Mouse (Mus musculus) right cerebral cortex, adult 2 months (tissue): ENCODE results near the gene Kcnj15.

Source experiments
- DNase-seq, 2 experiments: peaks; one replicate each; pipeline ENCODE4 v3.0.0; 2021 to 2022; ENCODE audit warnings: low spot score in 2 of 2

The Kcnj15 gene

DNA sequence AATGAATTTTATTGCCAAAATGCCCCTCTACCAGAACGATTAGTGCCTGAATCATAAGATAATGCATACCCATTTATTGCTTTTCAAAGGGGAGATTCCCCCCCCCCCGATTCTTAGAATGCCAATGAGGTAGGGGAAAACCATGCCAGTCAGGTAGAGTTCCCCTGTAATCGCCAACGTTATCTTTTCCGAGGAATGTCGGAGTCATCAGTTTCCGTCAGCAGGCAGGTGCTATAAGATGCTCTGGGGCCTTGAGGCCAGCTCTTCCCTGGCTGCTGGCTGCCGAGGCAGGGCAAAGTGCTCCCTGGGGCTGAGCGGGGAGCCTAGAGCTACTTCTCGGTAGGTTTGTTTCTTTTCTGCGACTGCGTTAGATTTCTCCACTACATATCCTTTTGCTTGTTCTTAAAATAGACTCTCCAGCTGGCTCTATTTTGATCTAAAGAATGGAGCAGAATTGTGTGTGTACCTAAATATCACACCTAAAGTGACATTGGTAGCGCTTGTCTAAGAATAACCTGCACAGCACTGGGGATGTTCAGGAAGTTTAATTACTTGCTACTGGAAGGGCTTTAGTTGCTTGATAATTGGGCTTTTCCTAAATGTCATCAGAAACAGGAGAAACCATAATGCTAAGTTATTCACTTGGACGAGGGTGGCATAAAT lies 35.6 kb downstream of the Kcnj15 start:
- peak; percentile 9 to 11 for DNase-seq

DNA sequence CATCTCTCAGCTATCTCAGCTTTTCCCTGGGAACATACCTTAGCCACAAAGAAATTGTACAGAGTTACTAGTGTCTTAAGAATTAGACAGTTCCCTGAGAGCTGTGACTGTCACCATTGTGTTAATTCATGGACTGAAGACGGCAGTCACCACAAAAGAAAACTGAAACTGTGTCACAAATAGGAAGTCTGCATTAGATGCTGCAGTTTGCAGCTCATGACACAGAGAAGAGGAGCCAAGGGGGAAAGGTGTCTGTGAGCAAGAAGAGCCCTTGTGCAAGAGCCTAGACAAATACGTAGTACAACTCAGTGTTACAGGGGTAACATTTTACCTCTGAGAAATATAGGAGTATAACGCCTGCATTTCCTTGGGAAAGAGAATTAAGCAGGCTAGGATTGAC lies 40.3 kb downstream of the Kcnj15 start:
- DNase-seq, result no peak

DNA sequence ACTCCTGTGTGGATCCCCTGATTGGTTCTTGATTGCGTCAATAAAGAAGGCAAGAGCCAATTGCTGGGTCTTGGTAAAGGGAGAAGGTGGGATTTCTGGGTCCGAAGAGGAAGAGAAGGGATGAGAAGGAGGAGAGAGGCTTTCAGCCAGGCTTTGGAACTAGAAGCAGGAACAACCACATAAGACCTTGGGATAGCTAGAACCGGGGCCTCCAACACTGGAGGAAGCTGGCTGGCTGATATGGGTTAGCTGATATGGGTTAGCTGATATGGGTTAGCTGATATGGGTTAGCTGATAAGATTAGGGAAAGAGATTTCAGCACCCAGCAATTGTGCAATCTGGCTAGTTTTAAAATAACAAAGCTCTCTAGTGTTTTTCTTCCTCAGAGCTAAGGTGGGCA lies 44.3 kb downstream of the Kcnj15 start:
- no peak for DNase-seq

DNA sequence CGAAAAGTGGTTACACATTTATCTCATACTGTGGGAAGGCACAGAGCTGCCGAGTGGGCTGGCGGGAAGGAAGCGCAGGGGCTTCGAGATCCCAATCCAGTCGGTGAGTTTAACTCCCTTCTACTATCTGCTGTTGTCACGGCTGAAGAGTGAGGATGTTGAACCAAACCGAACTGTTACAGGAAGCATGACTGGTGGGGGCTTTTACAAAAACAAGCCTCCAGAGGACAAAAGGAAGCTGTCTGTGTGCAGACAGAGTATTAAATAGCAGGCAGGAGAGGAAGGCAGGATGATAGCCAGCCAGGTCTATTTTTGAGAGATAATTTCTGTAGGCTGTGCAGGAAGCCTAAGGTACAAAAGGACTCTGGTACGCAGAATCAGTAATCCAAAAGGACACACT lies 46.3 kb downstream of the Kcnj15 start:
- DNase-seq, result no peak

DNA sequence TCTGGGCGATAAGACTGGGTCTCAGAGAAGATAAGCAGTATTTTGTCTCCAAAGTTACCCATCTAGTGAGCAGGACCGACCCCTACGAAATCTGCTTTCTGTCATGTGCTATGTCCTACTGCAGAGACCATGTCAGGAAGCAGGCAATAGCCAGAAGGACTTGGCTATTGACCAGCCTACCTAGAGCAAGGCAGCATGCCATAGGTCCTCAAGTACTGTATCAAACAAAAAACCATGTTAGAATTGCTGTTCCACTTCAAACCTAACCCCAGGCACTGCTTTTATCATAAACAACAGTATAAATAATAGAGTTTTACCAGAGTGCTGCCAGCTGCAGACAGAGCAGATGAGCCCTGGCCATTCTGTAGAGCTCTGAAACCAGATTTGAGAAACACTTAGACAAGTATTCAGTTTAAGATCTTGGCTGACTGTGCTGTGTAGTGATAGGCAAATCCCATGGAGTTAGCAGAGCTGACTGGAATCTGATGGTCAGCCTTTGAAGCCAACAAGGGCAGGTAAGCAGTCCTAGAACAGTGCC lies 50.5 kb downstream of the Kcnj15 start:
- no peak for DNase-seq

DNA sequence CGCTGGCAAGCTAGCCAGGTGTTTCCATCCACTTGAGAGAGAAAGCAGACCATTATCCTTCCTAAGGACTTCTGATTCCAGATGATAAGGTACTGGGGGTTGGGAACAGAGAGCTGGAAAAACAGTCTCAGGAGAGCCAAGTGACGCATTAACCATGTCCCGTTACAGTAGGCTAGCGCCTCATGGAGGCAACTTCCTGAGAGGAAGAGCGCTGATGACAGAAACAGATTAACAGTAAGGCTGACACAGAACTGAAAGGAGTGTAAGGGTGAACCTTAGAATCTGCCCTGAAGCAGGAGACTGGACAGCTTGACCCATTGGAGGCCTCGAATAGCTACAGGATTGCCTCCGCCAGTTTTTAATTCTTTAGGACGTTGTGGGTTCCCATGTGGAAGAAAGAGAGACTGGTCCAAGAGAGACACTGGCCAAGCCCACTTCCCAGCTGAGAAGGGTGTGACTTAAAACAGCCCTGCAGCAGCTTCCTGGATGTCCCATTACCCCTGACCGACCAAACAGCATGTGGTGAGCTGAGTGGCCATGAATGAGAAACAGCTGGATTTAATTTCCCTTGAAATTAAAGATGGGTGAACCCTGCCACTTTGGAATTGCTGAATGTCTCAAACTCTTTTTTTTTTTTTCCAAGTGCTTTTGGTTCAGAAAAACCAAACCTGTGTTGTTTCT lies 64.7 kb downstream of the Kcnj15 start:
- DNase-seq, result no peak

DNA sequence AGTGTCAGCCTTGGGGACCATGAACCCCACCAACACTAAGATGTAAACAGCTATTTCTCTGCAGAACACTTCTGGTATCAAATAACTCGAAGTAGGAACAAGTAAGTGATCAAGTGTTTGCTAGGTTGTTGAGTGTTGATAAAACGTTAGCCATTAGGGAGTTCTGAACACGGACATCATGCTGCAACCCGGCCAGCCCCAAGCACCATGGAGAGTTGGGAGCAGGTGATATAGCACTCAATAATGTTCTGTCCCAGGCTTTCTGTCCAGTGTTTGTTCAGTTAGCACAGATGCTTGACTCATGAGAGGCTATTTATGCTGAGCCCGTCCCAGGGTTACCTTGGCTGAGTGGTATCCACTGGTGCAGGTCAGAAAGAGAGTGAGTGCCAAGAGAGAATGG lies 74.8 kb downstream of the Kcnj15 start:
- DNase-seq, result no peak

DNA sequence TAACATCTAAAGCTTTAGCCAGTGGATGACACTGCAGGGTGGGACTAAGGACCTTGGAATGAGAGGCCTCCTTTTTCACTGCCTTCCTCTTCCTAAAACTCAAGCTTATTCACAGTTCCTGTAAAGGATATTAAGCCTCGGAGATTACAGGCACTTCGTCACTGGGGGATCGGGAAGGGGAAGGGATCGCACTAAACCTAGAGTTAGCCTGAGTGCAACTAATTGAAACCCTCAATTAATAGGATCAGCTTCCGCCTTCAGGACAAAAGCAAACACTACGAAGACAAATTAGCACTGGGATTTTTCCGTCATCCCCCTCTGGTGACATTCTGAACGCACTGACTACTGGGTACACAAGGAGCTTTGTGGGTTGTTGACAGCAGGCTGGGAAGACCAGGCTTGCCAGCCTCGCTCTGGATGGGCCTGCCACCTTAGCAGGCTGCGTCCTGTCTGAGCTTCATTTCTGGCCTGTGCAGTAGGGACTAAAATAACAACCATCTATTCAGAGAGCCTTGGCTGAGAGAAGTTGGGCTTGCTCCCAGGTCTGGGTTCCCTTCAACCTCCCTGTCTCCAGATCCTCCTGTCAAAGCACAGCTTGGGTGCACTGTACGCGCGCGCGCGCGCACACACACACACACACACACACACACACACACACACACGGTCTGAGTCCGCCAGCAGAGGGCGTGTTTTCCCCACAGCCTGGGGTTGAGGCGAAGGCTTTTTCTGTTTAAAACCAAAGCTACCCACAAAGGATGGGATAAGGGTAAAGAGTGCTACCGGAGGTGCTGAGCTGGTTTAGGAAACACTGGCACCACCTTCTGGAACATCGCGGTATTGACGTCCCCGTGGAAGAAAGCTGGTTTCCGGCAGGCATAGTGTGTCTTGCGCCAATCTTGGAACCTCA lies 83.8 kb downstream of the Kcnj15 start:
- DNase-seq, result peak; percentile 88 to 91

DNA sequence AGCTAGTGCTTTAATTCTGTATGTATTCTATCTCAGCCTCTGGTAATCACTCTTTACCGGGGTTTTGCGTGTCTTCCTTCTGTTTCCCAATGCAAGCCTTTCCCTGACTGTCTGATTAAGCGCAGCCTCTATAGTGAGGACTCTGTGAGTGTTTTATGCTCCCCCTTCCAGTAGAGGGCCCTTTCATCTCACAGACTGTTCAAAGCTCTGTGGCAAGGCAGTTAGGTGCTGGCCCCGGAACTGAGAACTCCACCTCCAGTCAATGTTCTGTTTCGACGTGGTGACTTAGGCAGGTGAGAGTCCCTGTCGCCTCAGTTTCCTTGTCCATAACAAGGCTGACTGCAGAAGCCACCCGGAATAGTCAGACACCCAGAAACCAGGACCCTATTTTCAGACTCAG lies 84.7 kb downstream of the Kcnj15 start:
- no peak for DNase-seq

DNA sequence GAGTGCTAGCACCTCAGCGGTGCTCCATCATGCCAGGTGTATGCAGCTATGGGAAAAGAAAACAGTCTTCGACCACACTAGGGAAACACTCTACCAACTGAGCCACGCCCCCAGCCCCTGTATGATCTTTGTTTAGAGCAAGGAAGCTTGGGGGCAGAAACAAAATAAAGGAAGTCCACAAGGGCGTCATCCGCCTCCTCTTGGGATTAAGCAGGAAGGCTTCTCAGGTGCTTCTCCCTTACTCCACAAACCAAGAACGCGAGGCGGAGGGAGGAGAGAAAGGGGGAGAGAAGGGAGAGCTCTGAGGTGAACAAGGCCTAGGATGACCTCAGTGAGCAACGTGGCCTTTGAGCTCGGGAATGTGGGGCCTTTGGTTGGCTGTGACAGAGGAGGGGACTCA lies 87.6 kb downstream of the Kcnj15 start:
- DNase-seq, result no peak

DNA sequence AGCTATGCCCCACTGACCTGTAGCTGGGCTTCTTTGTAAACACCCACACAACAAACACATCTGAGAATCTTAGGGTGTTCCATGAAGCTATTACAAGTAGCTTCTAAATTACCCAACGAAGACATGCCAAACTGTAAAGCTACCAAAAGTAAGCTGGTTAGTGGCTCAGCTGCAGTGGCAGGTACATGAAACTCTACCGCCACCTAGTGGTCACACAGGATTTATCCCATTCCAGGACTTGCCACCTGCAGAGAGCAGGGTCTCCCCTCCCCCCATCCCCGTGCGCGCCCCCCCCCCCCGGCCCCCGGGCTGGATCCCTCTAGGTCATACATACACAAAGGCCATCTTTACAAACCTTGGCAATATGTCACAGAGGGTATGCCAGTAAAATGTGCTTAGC lies 88.5 kb downstream of the Kcnj15 start:
- peak; percentile 71 to 79 for DNase-seq

DNA sequence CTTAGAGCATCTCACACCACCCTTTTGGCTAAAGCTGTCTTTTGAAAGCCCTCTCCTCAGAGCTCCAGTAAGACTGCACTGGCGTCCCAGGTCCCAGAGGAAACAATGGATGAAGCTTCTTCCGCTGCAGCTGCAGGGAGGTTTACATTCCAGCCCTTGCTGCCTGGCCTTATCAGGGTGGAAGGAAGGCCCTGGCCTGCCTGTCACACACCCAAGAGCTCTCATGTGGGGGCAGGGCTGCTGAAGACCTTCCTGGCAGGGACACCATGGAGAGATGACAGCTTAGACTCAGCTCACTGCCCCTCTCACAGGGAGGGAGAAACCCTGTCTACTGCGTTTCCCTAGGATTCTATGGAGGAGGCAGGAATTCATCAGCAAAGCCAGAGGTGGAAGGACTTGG lies 89.8 kb downstream of the Kcnj15 start:
- no peak for DNase-seq

DNA sequence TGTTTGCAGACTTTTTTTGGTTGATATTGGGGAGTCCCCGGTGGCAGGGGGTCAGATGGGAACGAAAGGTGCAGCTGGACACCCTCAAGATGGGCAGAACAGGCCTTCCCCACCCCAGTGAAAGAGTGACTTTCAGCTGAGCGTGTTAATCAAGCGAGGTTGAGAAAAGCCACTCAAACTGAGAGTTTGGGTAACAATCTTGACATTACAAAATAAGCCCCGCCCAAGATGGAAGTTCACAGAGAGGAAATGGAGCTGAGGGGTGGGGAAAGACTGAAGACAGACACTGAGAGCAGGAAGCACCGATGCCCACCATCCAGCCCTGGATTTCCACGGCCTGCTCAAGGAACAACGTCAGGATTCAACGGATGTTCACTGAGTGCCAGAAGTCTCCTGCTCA lies 91.2 kb downstream of the Kcnj15 start:
- DNase-seq, result no peak

DNA sequence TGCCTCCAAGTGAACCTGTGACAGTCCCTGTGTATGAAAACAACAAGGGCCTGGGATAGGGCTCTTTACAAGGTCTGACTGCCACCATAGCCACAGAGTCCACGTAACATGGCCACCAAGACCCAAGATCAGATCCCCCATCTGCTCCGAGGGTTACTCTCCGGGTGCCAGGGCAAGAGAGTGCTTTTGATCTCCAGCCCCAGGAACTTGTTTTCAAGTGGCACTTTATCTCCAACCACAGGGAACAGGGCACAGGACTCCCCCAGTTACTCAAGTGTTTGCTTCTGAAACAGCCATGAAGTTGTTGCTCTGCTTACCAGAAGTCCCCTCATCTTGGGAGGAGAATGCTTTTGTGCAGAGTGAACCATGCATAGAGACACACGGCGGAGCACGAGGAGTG lies 92.0 kb downstream of the Kcnj15 start:
- DNase-seq, result no peak

DNA sequence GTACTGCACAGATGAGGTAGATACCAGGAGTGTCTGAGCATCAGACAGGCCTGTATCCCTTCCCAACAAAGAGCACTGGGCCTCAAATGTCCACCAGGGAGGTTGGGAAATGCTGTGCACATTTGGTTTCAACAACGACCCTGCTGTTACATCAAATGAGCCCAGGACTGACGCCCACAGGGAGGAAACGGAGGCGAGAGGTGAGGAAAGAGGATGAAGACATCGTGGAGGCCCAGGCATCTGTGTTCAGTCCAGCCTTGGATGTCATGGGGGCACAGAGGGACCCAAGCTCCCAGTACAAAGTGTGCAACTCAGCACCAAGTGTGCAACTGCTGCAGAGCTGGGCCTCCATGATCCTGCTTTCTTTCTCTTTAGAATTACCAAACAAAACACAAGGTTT lies 92.4 kb downstream of the Kcnj15 start:
- no peak for DNase-seq
